Mouse (Mus musculus) hindbrain, embryonic 12.5 days (tissue): ENCODE measurements around the gene Rad18. TPM values are rescaled to one million over a fixed set of nuclear protein-coding genes. Genes with fewer than 3 reads are reported as not detected.

Experiments
- ATAC-seq: fragments of 200-750 bp; cut with Nextera tagmentation; 2 replicates; pipeline ENCODE4 v1.8.0; 2017; ENCODE audit warnings: moderate TSS enrichment; ENCODE audit not compliant: low FRiP score
- H3K27ac ChIP-seq: fragments of 300-500 bp; sonication (generic); 2 replicates; pipeline ENCODE4 v1.5.1; 2016; ENCODE audit warnings: mild to moderate bottlenecking
- H3K27me3 ChIP-seq: fragments of 300-500 bp; sonication (generic); 2 replicates; pipeline ENCODE4 v1.6.1; 2016; ENCODE audit warnings: mild to moderate bottlenecking
- H3K36me3 ChIP-seq: fragments of 300-500 bp; sonication (generic); 2 replicates; pipeline ENCODE4 v1.6.1; 2016; ENCODE audit warnings: mild to moderate bottlenecking
- H3K4me1 ChIP-seq: fragments of 300-500 bp; sonication (generic); 2 replicates; pipeline ENCODE4 v1.6.1; 2016
- H3K4me2 ChIP-seq: fragments of 300-500 bp; sonication (generic); replicated peaks from 2 replicates; pipeline ENCODE4 v1.6.1; 2016; ENCODE audit warnings: mild to moderate bottlenecking
- H3K4me3 ChIP-seq: fragments of 300-500 bp; sonication (generic); 2 replicates; pipeline ENCODE4 v1.5.1; 2016; ENCODE audit warnings: mild to moderate bottlenecking
- H3K9ac ChIP-seq: fragments of 300-500 bp; sonication (generic); 2 replicates; pipeline ENCODE4 v1.6.1; 2016; ENCODE audit warnings: mild to moderate bottlenecking, moderate library complexity
- H3K9me3 ChIP-seq: fragments of 300-500 bp; sonication (generic); replicated peaks from 2 replicates; pipeline ENCODE4 v1.6.1; 2016; ENCODE audit warnings: mild to moderate bottlenecking
- WGBS: fragments of 180-500 bp; shearing (Covaris S2); methylation state at CpG from one replicate; pipeline ENCODE4 v1.1.7; 2016; 5-methylcytosine and 5-hydroxymethylcytosine counted together
- polyA plus RNA-seq: library from polyadenylated mRNA; unstranded; fragments of >200 nt; fragmentation: Nextera tagmentation; extraction: Ambion mirVana; gene quantifications from 2 replicates; pipeline ENCODE4 v1.2.1, GENCODE M21; 2016

Rad18 gene
- polyA plus RNA-seq, 1 experiment from 2014 or later, result 28.0 TPM

DNA sequence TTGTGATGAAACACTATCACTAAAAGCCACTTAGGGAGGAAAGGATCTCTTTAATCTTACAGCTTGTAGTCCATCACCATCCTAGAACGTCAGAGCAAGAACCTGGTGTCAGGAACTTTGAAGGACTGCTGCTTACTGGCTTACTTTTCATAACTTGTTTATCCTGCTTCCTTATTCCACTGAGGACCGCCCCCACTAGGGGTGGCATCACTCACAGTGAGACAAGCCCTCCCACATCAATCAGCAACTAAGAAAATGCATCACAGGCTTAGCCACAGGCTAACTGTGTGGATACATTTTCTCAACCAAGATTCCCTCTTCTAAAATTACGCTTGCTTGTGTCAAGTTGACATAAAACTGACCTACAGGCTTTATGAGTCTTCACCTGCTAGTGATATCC is 121.9 kb downstream of the Rad18 start:
- Histone ChIP-seq H3K4me1 (no peaks in the 10 kb centered on the region), H3K27ac (no peak overlapping the region), H3K4me3 (no peak overlapping the region), H3K4me2 (no peak overlapping the region), H3K27me3 (no peaks in the 10 kb centered on the region), H3K9ac (no peak overlapping the region), H3K9me3 (no peaks in the 10 kb centered on the region), H3K36me3 (no peaks in the 10 kb centered on the region)
- ATAC-seq, result no peak
- WGBS, result 87% methylated on average over 3 of the region's 3 CpGs

DNA sequence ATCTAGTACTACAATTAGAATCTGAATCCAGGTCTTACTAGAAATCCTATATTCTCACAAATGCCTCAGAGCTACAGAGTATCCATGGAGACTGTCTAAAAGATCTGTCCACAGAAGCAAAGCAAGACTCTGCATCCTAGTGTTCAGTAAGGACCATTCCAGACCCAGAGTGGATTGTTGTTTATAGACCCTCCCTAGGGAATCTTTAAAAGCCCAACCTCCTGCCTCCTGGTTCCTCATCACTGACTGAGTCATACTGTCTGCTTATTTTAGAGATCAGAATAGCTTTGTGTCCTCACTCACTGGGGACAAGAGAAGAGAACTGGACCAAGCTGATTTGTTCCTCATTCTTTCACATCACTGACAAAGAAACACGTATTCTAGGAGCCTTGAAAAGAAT is 126.1 kb downstream of the Rad18 start:
- Histone ChIP-seq H3K4me3 (no peak overlapping the region), H3K36me3 (no peaks in the 10 kb centered on the region), H3K9me3 (no peaks in the 10 kb centered on the region), H3K4me1 (no peaks in the 10 kb centered on the region), H3K9ac (no peak overlapping the region), H3K27ac (no peak overlapping the region), H3K27me3 (no peaks in the 10 kb centered on the region), H3K4me2 (no peak overlapping the region)
- WGBS, result 50% methylated on average over 1 of the region's 1 CpGs
- no peak for ATAC-seq

Other genes with a start within 250 kb of the Rad18 start
- 0.61 and 1.7 TPM in 2 replicates for gene Cav3, start 237.2 kb downstream of the Rad18 start, polyA plus RNA-seq
- 0.54 and 0.70 TPM in 2 replicates for gene Oxtr, start 206.7 kb downstream of the Rad18 start, polyA plus RNA-seq